Mouse (Mus musculus) lung, postnatal 25 days (tissue): ENCODE results near the gene Dnmt3a.

Experiments
- DNase-seq: peaks from one replicate; pipeline ENCODE4 v3.0.0; 2022; ENCODE audit warnings: low spot score

The Dnmt3a gene

GRCm38 (mm10) chr12:3881474-3881873 is 75.7 kb downstream of the Dnmt3a start:
- DNase-seq: no peak

GRCm38 (mm10) chr12:3884892-3885493 is 79.2 kb downstream of the Dnmt3a start:
- DNase-seq: no peak

DNA sequence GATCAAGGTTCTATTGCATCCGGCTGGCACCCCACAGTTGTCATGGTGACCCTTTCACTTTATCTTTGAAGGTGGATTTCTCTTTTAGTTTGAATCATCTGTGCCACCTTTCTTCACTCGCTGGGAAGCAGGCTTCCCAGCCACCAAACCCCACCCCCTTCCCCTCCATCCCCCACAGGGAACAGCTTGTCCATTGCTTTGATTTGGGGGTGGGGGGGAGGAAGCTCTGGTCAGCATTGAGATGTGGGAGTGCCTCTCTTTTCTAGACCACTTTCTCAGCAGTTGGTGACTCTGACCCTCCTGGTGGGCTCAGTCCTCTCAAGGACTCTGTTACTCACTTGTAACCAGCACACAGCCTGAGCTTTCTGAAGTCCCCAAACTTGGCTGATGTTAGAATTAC is 80.8 kb downstream of the Dnmt3a start:
- no peak for DNase-seq

DNA sequence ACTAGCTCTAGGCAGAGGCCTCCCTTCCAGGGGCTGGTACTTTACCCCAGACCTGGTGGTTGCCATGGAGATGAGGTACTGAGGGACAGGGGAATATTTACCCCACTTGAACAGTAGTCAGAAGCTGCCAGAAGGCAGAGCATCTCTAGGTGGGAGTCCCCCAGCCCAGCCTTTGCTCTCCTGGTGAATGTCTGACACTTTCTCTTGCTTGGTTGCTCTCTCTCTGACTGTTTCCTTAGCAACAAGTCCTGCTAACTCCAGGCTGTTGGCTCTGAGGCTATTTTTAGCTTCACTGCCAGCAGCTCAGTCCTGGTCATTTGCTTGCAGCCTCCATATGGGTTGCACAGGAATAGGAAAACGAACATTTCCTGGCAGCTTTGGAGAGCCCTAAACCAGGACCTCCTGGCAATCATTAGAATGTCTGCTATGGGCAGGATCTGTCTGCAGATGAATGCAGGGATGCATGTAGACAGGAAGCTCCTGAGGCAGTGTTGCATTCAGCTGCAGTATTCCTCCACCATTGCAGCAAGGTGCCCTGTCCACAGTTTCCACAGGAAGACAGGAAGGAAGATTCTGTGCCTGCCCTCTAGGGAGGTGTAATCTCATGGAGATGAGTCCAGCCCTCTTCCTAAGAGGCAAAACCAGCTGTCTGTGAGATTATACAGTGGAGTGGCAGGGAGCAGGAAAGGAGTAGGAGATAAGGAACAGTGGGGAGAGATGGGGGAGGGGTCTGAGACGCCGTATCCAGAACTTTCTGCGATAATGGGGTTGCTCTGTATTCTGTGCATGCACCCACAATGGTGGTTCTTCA is 81.9 kb downstream of the Dnmt3a start:
- peak; percentile 18 for DNase-seq

DNA sequence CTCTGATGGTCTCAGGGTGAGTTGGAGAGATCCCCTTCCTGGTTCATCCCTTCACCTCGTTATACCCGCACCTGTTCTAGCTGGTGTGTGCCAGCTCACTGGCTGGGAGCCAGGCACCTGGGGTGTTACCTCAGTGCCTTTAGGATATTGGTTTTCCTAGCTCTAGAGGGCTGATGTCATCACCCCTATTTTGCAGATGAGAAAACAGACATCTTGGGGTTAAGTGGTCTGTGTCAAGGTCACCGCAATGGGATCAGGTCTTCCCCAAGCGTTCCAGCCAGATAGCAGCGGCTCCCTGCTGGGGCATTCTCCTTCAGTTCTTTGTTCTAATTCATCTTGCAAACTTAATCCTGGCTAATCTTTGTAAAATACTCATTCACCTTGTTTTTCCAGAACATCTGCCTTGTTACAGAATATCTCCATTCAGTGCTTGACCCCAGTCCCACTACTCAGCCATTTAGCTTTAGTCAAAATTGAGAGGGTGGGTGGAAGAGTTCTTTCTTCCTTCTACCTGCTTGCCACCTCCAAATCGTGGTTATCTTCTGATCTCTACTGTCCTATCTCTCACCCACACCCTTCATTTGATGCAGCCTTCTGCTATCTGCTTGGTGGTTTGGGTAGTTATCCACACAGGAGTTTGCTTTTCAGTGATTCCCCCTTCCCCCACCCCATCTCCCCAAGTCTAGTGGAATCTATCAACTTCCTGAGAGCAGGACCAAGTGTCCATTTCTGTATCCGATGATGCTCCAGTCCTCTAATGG is 84.2 kb downstream of the Dnmt3a start:
- DNase-seq: no peak

DNA sequence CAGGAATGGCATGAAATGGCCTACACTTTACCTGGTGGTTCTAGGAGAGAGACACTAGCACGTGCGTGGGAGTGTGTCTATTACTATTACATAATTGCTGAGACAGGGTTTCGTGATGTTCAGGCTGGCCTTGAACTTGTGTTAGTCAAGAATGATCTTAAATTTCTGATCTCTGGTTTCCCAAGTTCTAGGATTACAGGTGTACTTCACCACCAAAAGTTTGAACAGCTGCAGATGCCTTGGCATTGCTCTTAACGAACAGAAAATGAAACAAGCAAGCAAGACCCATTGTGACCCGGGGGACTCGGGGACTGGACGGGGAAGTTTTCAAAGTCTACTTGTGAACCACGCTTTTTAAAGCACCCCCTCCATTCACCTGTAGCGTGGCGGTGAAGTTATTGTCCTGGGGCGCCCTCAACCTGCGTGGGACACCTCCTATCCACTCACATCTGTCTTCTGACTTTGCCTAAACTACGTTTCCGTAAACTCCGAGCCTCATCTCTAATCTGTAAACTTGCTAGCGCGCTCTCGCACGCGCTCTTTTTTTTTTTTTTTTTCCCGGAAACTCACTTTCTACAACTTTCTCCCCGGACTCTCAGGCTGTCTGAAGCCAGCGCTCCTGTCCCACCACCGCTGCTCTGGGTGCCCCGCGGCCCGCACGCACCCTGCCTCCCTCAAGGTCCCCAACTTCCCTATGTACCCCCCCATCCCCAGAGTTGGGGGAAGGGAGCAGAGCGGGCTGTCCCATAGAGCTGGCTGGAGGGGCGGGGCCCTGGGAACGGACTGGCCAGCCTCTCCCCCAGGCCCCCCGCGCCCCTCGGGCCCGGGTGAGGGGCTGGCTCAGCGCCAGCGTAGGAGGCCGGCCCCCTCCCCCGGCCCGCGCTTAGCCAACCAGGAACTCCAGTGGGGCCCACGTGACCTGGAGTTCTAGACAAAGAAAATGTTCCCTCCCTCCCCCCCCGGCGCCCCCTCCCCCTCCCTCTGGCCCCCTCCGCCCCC is 85.2 kb downstream of the Dnmt3a start:
- DNase-seq: peak; percentile 16

DNA sequence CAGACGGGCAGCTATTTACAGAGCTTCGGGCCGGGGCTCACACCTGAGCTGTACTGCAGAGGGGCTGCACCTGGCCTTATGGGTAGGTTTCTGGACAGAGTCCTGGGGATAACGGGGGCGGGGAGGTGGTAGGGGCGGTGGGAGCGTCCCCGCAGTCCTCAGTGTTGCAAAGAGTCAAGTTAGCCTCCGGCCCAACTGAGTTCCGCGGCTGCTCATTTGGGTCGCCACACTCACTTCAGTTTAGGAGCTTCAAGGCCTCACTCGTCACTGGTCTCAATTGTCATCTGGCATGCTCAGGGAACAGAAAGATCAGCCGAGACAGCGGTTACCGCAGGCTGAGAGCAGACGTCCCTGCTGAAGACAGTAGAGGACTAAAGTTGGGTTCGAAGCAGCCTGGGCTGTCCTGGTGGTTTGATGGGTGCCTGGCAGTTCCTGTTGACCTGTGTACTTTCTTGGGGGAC is 86.0 kb downstream of the Dnmt3a start:
- DNase-seq: no peak

DNA sequence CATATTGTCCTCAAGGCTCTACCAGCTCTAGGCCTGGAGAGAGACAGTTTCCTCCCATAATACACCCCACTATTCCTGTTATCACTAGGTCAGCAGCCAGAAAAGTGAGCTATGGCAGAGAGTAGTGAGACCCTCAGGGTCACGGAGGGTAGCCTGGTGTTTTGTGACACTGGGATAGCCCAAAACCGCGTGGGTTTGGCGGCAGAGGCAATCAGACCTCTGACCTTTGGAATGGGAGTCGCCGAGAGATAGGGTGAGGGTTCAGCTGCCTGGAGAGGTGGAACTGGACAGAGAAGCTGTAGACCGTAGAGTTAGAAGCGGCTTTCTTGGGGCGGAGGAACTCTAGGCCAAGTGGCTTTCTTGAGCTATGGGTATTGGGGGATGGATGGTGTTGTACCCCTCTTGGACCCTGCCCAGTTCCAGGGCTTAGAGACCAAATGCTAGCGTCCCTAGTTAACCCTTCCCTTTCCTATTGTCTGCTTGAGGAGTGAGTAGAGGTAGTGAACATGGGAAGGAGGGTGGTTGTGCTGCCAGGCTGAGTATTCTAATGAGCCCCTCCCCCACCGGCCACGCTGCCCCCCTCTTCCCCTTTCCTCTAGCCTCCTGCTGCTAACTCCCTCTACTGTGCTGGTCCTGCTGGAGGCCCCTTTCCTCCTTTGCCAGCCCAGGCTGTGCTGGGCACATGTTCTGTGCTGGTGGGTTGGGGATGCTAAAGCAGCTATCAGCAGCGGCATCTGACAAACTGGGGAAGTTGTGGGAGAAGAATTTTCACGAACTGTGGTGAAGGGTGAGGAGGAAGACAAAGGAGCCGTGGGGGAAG is 86.6 kb downstream of the Dnmt3a start:
- DNase-seq: no peak

- no peak for DNase-seq
Measured at GRCm38 (mm10) chr12:3893335-3893734, 87.5 kb downstream of the Dnmt3a start.

- no peak for DNase-seq
Measured at GRCm38 (mm10) chr12:3894525-3894924, 88.7 kb downstream of the Dnmt3a start.

GRCm38 (mm10) chr12:3897057-3897545 is 91.3 kb downstream of the Dnmt3a start:
- no peak for DNase-seq

DNA sequence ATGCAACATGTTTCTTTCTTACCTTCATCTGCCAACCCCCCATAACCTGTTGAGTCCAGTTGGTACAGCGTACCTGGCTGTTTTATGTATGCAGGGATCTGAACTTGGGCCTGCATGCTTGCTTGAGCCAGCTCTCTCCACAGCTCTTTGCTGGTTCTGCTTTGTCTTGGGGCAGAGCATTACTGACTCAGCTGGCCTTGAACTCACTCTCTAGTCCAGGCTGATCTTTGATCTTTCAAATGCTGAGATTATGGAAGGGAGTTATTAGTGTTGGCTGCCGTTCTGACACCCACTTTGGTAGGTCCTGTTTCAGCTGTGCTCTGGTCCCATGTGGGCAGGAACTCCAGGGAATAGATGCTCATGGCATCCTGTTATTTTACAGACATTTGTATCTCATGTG is 93.0 kb downstream of the Dnmt3a start:
- DNase-seq: no peak

DNA sequence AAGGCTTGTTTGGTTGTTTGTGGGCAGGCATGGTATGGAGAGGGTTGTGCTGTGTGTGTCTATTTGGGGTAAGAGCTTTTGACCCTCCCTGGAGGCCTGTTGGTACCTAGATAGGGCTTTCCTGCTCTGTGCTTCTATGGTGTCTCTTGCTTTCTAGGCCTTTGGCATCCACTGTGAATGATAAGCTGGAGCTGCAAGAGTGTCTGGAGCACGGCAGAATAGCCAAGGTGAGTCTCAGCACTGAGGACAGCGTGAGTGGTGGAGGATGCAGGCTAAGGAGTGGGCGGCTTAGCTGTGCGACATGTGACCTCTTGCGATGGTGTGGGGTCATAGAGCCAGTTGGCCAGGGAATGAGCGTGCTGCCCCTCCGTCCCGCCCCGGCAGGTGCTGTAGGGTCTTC is 99.6 kb downstream of the Dnmt3a start:
- no peak for DNase-seq

DNA sequence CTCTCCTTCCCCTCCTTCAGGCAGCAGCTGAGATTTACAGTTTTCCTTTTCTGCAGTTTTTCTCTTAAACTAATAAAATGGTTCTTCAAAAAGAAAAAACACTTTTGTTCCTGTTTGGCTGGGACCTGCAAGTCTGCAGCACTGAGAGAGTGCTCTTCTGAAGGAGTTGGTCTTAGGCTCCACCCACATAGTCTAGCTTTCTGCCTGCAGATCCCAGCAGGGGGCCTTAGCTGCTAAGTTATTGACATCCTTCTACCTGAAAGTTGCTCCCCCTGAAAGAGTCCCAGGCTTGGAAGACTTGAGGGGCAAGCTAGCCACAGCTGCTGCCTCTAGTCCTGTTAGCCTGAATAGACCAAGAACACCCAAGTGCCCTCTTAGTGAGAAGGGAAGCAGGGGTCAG is 100.5 kb downstream of the Dnmt3a start:
- no peak for DNase-seq

GRCm38 (mm10) chr12:3907008-3907407 is 101.2 kb downstream of the Dnmt3a start:
- no peak for DNase-seq

DNA sequence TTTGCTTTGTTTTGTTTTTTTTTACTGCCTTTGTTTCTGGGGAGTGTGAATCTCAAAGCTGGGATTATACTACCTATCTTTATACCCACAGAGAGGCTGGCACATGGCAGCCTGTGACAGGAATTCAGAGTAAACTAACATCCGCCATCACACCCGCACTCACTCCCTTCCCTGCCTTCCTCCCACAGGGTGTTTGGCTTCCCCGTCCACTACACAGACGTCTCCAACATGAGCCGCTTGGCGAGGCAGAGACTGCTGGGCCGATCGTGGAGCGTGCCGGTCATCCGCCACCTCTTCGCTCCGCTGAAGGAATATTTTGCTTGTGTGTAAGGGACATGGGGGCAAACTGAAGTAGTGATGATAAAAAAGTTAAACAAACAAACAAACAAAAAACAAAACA is 101.6 kb downstream of the Dnmt3a start:
- DNase-seq: no peak

- DNase-seq: no peak
Measured at GRCm38 (mm10) chr12:3910466-3911093, 104.8 kb downstream of the Dnmt3a start.

GRCm38 (mm10) chr12:3911831-3912348 is 106.1 kb downstream of the Dnmt3a start:
- no peak for DNase-seq

GRCm38 (mm10) chr12:3915852-3916251 is 110.0 kb downstream of the Dnmt3a start:
- no peak for DNase-seq
